Mouse (Mus musculus): ENCODE results near the gene Gjb3. TPM values are rescaled to one million over a fixed set of nuclear protein-coding genes. Genes with fewer than 3 reads are reported as not detected.

The Gjb3 gene
- polyA plus RNA-seq, 1 experiment from 2014 or later, result not detected

DNA sequence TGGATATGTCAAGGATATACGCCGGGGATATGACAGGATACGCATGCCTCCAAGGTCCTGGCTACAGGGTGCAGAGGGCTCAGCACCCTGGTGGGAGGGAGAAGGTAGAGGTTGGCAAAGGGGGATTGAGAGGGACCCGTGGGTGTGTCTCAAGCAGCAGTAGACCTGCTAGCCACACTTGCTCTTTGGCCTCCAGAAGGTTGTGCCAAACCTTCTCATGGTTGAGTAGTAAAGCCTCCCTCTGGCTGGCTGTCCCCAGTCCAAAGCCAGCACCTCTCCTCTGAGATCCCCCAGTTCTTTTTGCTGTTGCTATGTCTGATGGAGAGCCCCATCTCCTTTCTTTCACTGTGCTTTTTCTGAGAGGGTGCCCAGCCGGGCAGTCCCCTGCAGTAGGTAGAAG, 5.4 kb downstream of the Gjb3 start:
- H3K4me3 ChIP-seq (ENCODE audit: inconsistent target), result no peak overlapping the region
- no peaks in the 10 kb centered on the region for H3K79me2 ChIP-seq (ENCODE audit: inconsistent target)
- H3K36me3 ChIP-seq (ENCODE audit: inconsistent target), result no peaks in the 10 kb centered on the region
- 90% methylated on average over 5 of the region's 5 CpGs for WGBS (ENCODE audit: missing documents)
- H3K27ac ChIP-seq, result no peak overlapping the region

DNA sequence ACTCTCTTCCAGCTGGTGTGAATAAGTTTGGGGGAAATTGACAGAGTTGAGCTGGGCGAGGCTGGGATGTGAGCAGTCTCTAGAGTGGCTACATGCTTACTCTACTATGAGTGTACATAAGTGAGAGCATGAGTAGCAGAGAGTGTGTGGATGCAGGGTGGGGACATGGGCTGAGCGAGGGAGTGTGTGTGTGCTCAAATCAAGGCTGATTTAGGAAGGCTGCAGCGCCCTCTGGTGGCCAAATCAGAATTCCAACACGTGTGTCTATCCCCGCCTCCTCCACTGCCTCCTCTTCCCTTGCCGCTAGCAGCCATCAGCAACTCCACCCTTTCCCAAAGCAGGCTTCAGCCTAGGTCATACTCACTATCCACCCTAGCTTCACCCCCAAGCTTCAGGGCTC, 5.9 kb downstream of the Gjb3 start:
- Histone ChIP-seq H3K36me3 (ENCODE audit: inconsistent target) (no peaks in the 10 kb centered on the region), H3K27ac (no peak overlapping the region), H3K4me3 (ENCODE audit: inconsistent target) (no peak overlapping the region), H3K79me2 (ENCODE audit: inconsistent target) (no peaks in the 10 kb centered on the region)
- WGBS (ENCODE audit: missing documents), result 31% methylated on average over 6 of the region's 6 CpGs

DNA sequence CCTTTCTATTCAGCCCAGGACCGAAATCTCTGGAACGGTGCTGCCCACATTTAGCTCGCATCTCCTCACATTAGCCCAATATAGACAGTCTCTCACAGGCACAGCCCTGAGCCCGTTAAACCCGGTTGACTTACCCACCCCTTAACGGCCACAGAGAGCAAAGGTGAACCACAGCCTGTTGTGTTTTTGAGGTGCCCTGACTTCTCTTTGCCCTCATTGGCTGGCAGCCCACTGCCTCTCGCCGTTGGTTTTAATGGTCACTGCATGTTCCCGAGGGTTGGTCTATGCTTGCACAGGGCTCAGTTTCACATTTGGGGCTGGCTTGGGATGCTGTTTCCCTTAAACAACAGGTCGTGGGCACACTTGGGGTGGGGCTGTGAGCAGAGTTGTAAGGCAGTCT, 6.3 kb downstream of the Gjb3 start:
- 74% methylated on average over 10 of the region's 10 CpGs for WGBS (ENCODE audit: missing documents)
- Histone ChIP-seq H3K79me2 (ENCODE audit: inconsistent target) (no peaks in the 10 kb centered on the region), H3K36me3 (ENCODE audit: inconsistent target) (no peaks in the 10 kb centered on the region), H3K27ac (no peak overlapping the region), H3K4me3 (ENCODE audit: inconsistent target) (no peak overlapping the region)

DNA sequence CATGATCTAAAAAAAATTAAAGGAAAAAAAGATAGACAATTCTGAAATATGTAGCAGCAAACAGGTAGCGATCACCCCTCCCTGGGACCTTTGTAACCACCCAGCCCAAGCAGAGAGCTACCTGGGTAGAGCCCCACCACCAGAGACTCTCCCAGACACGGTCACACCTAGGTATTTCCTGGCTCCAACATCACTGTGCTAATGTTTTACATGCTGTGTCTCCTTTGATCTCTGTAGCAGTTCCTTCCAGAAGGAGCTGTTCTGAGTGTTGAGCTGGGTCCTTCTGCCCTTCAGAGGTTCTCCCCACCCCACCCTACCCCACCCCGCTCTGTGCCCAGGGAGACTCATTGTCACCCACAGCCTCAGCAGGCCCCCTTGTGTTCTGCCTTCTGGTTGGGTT, 7.0 kb downstream of the Gjb3 start:
- WGBS (ENCODE audit: missing documents), result 90% methylated on average over 3 of the region's 3 CpGs
- H3K36me3 ChIP-seq (ENCODE audit: inconsistent target), result no peaks in the 10 kb centered on the region
- H3K4me3 ChIP-seq (ENCODE audit: inconsistent target), result no peak overlapping the region
- no peaks in the 10 kb centered on the region for H3K79me2 ChIP-seq (ENCODE audit: inconsistent target)
- H3K27ac ChIP-seq, result no peak overlapping the region

GRCm38 (mm10) chr4:127319613-127320012, 11.0 kb downstream of the Gjb3 start:
- Histone ChIP-seq H3K27ac (no peak overlapping the region), H3K4me3 (ENCODE audit: inconsistent target) (no peak overlapping the region), H3K36me3 (ENCODE audit: inconsistent target) (no peaks in the 10 kb centered on the region), H3K79me2 (ENCODE audit: inconsistent target) (no peaks in the 10 kb centered on the region)
- 15% methylated on average over 3 of the region's 3 CpGs for WGBS (ENCODE audit: missing documents)

DNA sequence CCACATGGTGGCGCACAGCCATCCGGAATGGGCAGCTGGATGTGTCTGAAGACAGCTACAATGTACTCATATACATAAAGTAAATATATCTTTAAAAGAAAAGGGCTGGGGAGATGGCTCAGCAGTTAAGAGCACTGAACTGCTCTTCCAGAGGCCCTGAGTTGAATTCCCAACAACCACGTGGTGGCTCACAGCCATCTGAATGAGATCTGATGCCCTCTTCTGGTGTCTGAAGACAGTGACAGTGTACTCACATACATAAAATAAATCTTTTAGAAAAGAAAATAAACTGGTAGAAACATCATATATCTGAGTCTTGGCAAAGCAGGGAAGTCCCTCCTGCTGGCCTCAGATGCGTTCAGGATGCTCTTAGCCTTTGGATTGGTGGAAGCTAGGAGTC, 13.5 kb downstream of the Gjb3 start:
- no peaks in the 10 kb centered on the region for H3K36me3 ChIP-seq (ENCODE audit: inconsistent target)
- no peak overlapping the region for H3K4me3 ChIP-seq (ENCODE audit: inconsistent target)
- 77% methylated on average over 4 of the region's 4 CpGs for WGBS (ENCODE audit: missing documents)
- no peaks in the 10 kb centered on the region for H3K79me2 ChIP-seq (ENCODE audit: inconsistent target)
- no peak overlapping the region for H3K27ac ChIP-seq

- Histone ChIP-seq H3K4me3 (ENCODE audit: inconsistent target) (no peak overlapping the region), H3K79me2 (ENCODE audit: inconsistent target) (no peaks in the 10 kb centered on the region), H3K36me3 (ENCODE audit: inconsistent target) (no peaks in the 10 kb centered on the region), H3K27ac (no peak overlapping the region)
- WGBS (ENCODE audit: missing documents), result 95% methylated on average over 8 of the region's 8 CpGs
These were observed 14.9 kb downstream of the Gjb3 start for GRCm38 (mm10) chr4:127315753-127316152.

- 84% methylated on average over 9 of the region's 9 CpGs for WGBS (ENCODE audit: missing documents)
- Histone ChIP-seq H3K79me2 (ENCODE audit: inconsistent target) (no peaks in the 10 kb centered on the region), H3K4me3 (ENCODE audit: inconsistent target) (no peak overlapping the region), H3K36me3 (ENCODE audit: inconsistent target) (no peaks in the 10 kb centered on the region), H3K27ac (no peak overlapping the region)
These were observed 16.1 kb downstream of the Gjb3 start for GRCm38 (mm10) chr4:127314585-127314984.

DNA sequence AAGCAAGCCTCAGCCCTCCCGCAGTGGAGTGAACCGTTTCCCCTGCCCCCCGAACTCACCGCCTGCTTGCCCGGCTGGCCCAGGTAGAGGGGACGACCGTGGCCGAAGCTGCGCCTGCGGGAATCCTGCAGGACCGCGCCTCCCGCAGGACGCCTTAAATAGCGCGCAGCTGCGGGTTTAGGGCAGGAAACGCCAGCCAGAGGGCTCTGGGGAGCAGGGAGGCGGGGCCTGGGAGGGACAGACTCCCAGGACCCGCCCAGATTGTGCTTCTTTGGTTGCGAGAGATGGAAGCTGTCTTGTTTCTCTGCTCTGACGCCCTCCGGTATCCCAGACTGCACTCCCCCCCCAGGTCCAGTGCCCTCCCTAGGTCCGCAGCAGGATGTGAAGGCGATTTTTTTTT, 16.8 kb downstream of the Gjb3 start, which contains the start of gene Gja4:
TSS of gene Gja4 (minus strand) at position 179 of the 400 bp plus-strand sequence.
- WGBS (ENCODE audit: missing documents), result under 1% methylated on average over 25 of the region's 25 CpGs
- no peaks in the 10 kb centered on the region for H3K36me3 ChIP-seq (ENCODE audit: inconsistent target)

GRCm38 (mm10) chr4:127312349-127312748, 18.3 kb downstream of the Gjb3 start:
- Histone ChIP-seq H3K4me3 (ENCODE audit: inconsistent target) (no peak overlapping the region), H3K36me3 (ENCODE audit: inconsistent target) (no peaks in the 10 kb centered on the region), H3K79me2 (ENCODE audit: inconsistent target) (no peaks in the 10 kb centered on the region), H3K27ac (no peak overlapping the region)
- WGBS (ENCODE audit: missing documents), result 72% methylated on average over 24 of the region's 24 CpGs

More for the DNA sequence above, 16.8 kb downstream of the Gjb3 start, which contains the start of gene Gja4:
- Histone ChIP-seq H3K4me3 (ENCODE audit: inconsistent target) (no peak within 1 kb of the TSS), H3K27ac (no peak within 1 kb of the TSS), H3K79me2 (ENCODE audit: inconsistent target) (no peaks in the 10 kb centered on the region)

- no peaks in the 10 kb centered on the region for H3K79me2 ChIP-seq (ENCODE audit: inconsistent target)
- H3K36me3 ChIP-seq (ENCODE audit: inconsistent target), result no peaks in the 10 kb centered on the region
- WGBS (ENCODE audit: missing documents), result 79% methylated on average over 9 of the region's 9 CpGs
- H3K4me3 ChIP-seq (ENCODE audit: inconsistent target), result no peak overlapping the region
- no peak overlapping the region for H3K27ac ChIP-seq
These were observed 19.1 kb downstream of the Gjb3 start for GRCm38 (mm10) chr4:127311561-127311960.

GRCm38 (mm10) chr4:127306915-127307314, 23.7 kb downstream of the Gjb3 start:
- Histone ChIP-seq H3K4me3 (ENCODE audit: inconsistent target) (no peak overlapping the region), H3K27ac (no peak overlapping the region), H3K79me2 (ENCODE audit: inconsistent target) (no peaks in the 10 kb centered on the region), H3K36me3 (ENCODE audit: inconsistent target) (no peaks in the 10 kb centered on the region)
- WGBS (ENCODE audit: missing documents), result 72% methylated on average over 2 of the region's 2 CpGs

- 21% methylated on average over 3 of the region's 3 CpGs for WGBS (ENCODE audit: missing documents)
These were observed 26.8 kb downstream of the Gjb3 start for GRCm38 (mm10) chr4:127303796-127304195.

GRCm38 (mm10) chr4:127300503-127300902, 30.1 kb downstream of the Gjb3 start:
- H3K27ac ChIP-seq, result no peak overlapping the region
- H3K4me3 ChIP-seq (ENCODE audit: inconsistent target), result no peak overlapping the region
- 78% methylated on average over 5 of the region's 5 CpGs for WGBS (ENCODE audit: missing documents)
- no peaks in the 10 kb centered on the region for H3K79me2 ChIP-seq (ENCODE audit: inconsistent target)
- H3K36me3 ChIP-seq (ENCODE audit: inconsistent target), result no peaks in the 10 kb centered on the region

More at GRCm38 (mm10) chr4:127303796-127304195, 26.8 kb downstream of the Gjb3 start:
- Histone ChIP-seq H3K27ac (no peak overlapping the region), H3K36me3 (ENCODE audit: inconsistent target) (no peaks in the 10 kb centered on the region), H3K79me2 (ENCODE audit: inconsistent target) (no peaks in the 10 kb centered on the region), H3K4me3 (ENCODE audit: inconsistent target) (no peak overlapping the region)

DNA sequence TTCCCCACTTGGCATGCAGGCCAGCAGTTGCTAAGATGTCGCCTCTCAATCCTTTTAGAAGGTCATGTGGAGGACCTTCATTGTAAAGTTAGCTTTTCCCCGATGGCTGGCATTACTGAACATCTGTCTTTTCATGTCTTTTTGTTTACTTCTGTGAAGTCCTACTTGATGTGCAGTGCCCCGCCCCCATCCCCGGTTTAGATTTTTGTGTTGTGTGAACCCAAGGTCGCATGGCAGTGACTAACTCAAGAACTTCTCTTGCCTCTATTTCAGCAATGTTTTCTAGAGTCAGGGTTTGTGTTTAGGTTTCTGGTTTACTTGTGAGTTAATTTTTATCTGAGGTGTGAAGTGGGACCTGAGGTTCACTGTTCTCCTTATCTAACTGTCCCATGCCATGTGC, 38.0 kb downstream of the Gjb3 start:
- 90% methylated on average over 4 of the region's 5 CpGs for WGBS (ENCODE audit: missing documents)
- H3K27ac ChIP-seq, result no peak overlapping the region

DNA sequence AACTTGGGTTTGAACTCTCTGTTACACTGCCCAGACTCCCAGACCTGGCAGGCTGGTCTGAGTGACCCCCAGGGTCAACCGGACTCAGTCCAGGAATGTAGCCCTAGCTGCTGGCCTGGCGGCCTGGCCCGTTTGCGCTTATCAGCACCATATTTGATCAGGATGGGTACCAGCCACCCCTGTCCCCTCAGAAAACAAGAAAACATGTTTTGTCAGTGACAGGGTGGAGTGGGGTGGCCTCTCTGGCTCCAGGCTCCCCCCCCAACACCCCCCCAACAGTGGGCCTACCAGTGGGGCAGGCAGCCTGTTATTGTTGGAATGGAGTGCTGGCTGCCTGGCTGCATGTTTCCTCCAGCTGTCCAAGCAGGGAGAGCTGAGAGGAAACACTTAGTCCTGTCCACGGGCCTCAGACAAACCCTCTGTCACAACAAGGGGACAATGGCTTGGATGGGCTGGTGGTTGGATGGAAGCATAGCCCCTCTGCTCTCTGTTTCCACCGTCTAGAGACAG, 41.5 kb downstream of the Gjb3 start:
- Histone ChIP-seq H3K79me2 (ENCODE audit: inconsistent target) (no peaks in the 10 kb centered on the region), H3K27ac (no peak overlapping the region), H3K4me3 (ENCODE audit: inconsistent target) (no peak overlapping the region), H3K36me3 (ENCODE audit: inconsistent target) (no peaks in the 10 kb centered on the region)
- 75% methylated on average over 6 of the region's 6 CpGs for WGBS (ENCODE audit: missing documents)

More for the DNA sequence above, 38.0 kb downstream of the Gjb3 start:
- H3K4me3 ChIP-seq (ENCODE audit: inconsistent target), result no peak overlapping the region
- H3K79me2 ChIP-seq (ENCODE audit: inconsistent target), result no peaks in the 10 kb centered on the region
- no peaks in the 10 kb centered on the region for H3K36me3 ChIP-seq (ENCODE audit: inconsistent target)
